20 mouse cellular contexts compared by ENCODE assay signal in genomic region chr15:101558034-101558646, GRCm38 (mm10). TPM values are rescaled to one million over a fixed set of nuclear protein-coding genes. Genes with fewer than 3 reads are reported as not detected.
A peak's percentile ranks its signal among the peaks of the same experiment; 100 is the strongest.
DNase-seq lines count a peak whose midpoint lies in the region; ATAC-seq lines count a peak whose summit lies in the region.
"Had no signal": no experiment of that assay in that cellular context is flagged by ENCODE, and none has a peak within 500 bp of the region (broad histone marks: within the 10 kb centered on the region; RNA-seq: fewer than 3 reads in every experiment).

No protein-coding gene starts in this region.

- no peak overlapping the region for H3K4me3 ChIP-seq in kidney, embryonic 16.5 days (ENCODE audit: low read length)
- H3K4me3 ChIP-seq in neural tube, embryonic 12.5 days: no peak overlapping the region
- H3K4me3 ChIP-seq: embryonic facial prominence, embryonic 15.5 days; forebrain, embryonic 13.5 days; myocyte had no signal

- no peak overlapping the region for H3K4me2 ChIP-seq in kidney, embryonic 16.5 days (replicated peaks; ENCODE audit: low read depth, low read length)
- H3K4me2 ChIP-seq in neural tube, embryonic 12.5 days (replicated peaks): 0 out of 2 replicates have a peak overlapping the region, but pooled peaks have one; percentile 5
- H3K4me2 ChIP-seq: embryonic facial prominence, embryonic 15.5 days; forebrain, embryonic 13.5 days had no signal

- H3K9me3 ChIP-seq in kidney, embryonic 16.5 days (ENCODE audit: low read length): no peaks in the 10 kb centered on the region
- H3K9me3 ChIP-seq in neural tube, embryonic 12.5 days: no peaks in the 10 kb centered on the region
- H3K9me3 ChIP-seq: embryonic facial prominence, embryonic 15.5 days; forebrain, embryonic 13.5 days had no signal

- no peak overlapping the region for H3K9ac ChIP-seq in kidney, embryonic 16.5 days (replicated peaks; ENCODE audit: low read length)
- no peak overlapping the region for H3K9ac ChIP-seq in neural tube, embryonic 12.5 days
- H3K9ac ChIP-seq: embryonic facial prominence, embryonic 15.5 days; forebrain, embryonic 13.5 days; liver, embryonic 14.5 days had no signal

- WGBS in kidney, embryonic 16.5 days: 5% methylated on average over 7 of the region's 7 CpGs
- 0% methylated on average over 7 of the region's 7 CpGs for WGBS in neural tube, embryonic 12.5 days

- no peaks in the 10 kb centered on the region for H3K36me3 ChIP-seq in kidney, embryonic 16.5 days (ENCODE audit: insufficient read depth, low read length)
- H3K36me3 ChIP-seq in neural tube, embryonic 12.5 days: no peaks in the 10 kb centered on the region
- H3K36me3 ChIP-seq: embryonic facial prominence, embryonic 15.5 days had no signal

- H3K27me3 ChIP-seq in kidney, embryonic 16.5 days (ENCODE audit: insufficient read depth, low read length): no peaks in the 10 kb centered on the region; the same call in 1 of the 2 replicates
- 0 out of 2 replicates have a peak, but pooled peaks cover 2% of the 10 kb centered on the region for H3K27me3 ChIP-seq in neural tube, embryonic 12.5 days (replicated peaks)
- H3K27me3 ChIP-seq: embryonic facial prominence, embryonic 15.5 days; forebrain, embryonic 13.5 days had no signal

- H3K4me1 ChIP-seq in kidney, embryonic 16.5 days (ENCODE audit: insufficient read depth, low read length): peaks cover 7% of the 10 kb centered on the region
- H3K4me1 ChIP-seq in neural tube, embryonic 12.5 days: peaks cover 12% of the 10 kb centered on the region

- no peak overlapping the region for H3K27ac ChIP-seq in kidney, embryonic 16.5 days (ENCODE audit: low read length)
- H3K27ac ChIP-seq in neural tube, embryonic 12.5 days: no peak overlapping the region
- H3K27ac ChIP-seq: embryonic facial prominence, embryonic 15.5 days; forebrain, embryonic 13.5 days; liver, embryonic 14.5 days had no signal

- peak; percentile 66; the same call in 1 of the 2 replicates for ATAC-seq in kidney, embryonic 16.5 days (ENCODE audit: low FRiP score, low TSS enrichment)
- 0 out of 2 replicates have a peak, but pooled peaks have one; percentile 25 for ATAC-seq in neural tube, embryonic 12.5 days (ENCODE audit: low FRiP score, low read depth)
- ATAC-seq: forebrain, embryonic 13.5 days had no signal

- no peak for DNase-seq in kidney, adult 11 months
- peak; percentile 39 for DNase-seq in ZHBTc4 (ENCODE audit: low read depth, low spot score)
- DNase-seq in embryo, embryonic 11.5 days (ENCODE audit: low read depth, low spot score): peak; percentile 31
- DNase-seq in frontal cortex, postnatal 36 days (ENCODE audit: low spot score in 2 of 2): no peak
- no peak for DNase-seq in right cerebral cortex, postnatal 25 days
- DNase-seq: adrenal gland, postnatal 10 days; cerebellum, adult 2 months; gastrocnemius, postnatal 14 days; heart, postnatal 10 days; kidney, adult 9 months; left cerebral cortex, postnatal 4 days; lung, postnatal 10 days; right cerebral cortex, postnatal 4 days had no signal

RNA-seq across cellular contexts. Expression of gene Krt90, which starts 4.6 kb away (rescaled TPM):
- 0.10 and 0.15 TPM in 2 replicates for polyA plus RNA-seq in kidney, embryonic 16.5 days (2015; fragmentation: Nextera tagmentation; extraction: Ambion mirVana)
- polyA plus RNA-seq in neural tube, embryonic 12.5 days (2016; fragmentation: Nextera tagmentation; extraction: Ambion mirVana): 0.28 and 0.58 TPM in 2 replicates
- polyA plus RNA-seq: forebrain, embryonic 13.5 days; liver, embryonic 14.5 days; myocyte; urinary bladder, adult 2 months had no signal

RNA-seq across cellular contexts. Expression of gene Krt82, which starts 7.7 kb away (rescaled TPM):
- not detected in 2 replicates for polyA plus RNA-seq in kidney, embryonic 16.5 days (2015; fragmentation: Nextera tagmentation; extraction: Ambion mirVana)
- polyA plus RNA-seq in neural tube, embryonic 12.5 days (2016; fragmentation: Nextera tagmentation; extraction: Ambion mirVana): not detected in 2 replicates
- polyA plus RNA-seq: cerebellum, adult 2 months; forebrain, embryonic 13.5 days; liver, embryonic 14.5 days; myocyte; urinary bladder, adult 2 months had no signal

RNA-seq across cellular contexts. Expression of gene Krt75, which starts 15.6 kb away (rescaled TPM):
- 0.27 and 0.32 TPM in 2 replicates for polyA plus RNA-seq in kidney, embryonic 16.5 days (2015; fragmentation: Nextera tagmentation; extraction: Ambion mirVana)
- not detected in 2 replicates for polyA plus RNA-seq in neural tube, embryonic 12.5 days (2016; fragmentation: Nextera tagmentation; extraction: Ambion mirVana)
- polyA plus RNA-seq: cerebellum, adult 2 months; forebrain, embryonic 13.5 days; liver, embryonic 14.5 days; myocyte; urinary bladder, adult 2 months had no signal

RNA-seq across cellular contexts. Expression of gene Krt84, which starts 25.5 kb away (rescaled TPM):
- polyA plus RNA-seq in kidney, embryonic 16.5 days (2015; fragmentation: Nextera tagmentation; extraction: Ambion mirVana): not detected in 2 replicates
- not detected in 2 replicates for polyA plus RNA-seq in neural tube, embryonic 12.5 days (2016; fragmentation: Nextera tagmentation; extraction: Ambion mirVana)
- polyA plus RNA-seq: cerebellum, adult 2 months; forebrain, embryonic 13.5 days; liver, embryonic 14.5 days; myocyte; urinary bladder, adult 2 months had no signal

RNA-seq across cellular contexts. Expression of gene Gm49425, which starts 41.1 kb away (rescaled TPM):
- not detected in 2 replicates for polyA plus RNA-seq in kidney, embryonic 16.5 days (2015; fragmentation: Nextera tagmentation; extraction: Ambion mirVana)
- not detected in 2 replicates for polyA plus RNA-seq in neural tube, embryonic 12.5 days (2016; fragmentation: Nextera tagmentation; extraction: Ambion mirVana)
- polyA plus RNA-seq: cerebellum, adult 2 months; forebrain, embryonic 13.5 days; liver, embryonic 14.5 days; myocyte; urinary bladder, adult 2 months had no signal

Comparison
In these comparisons a context has a peak if more than half of its experiments do, and no peak if none do; other contexts are left out.
1. DNase-seq: peak in ZHBTc4 (single experiment) and embryo, embryonic 11.5 days (single experiment); none in kidney, adult 11 months (single experiment), frontal cortex, postnatal 36 days (0 of 2) and right cerebral cortex, postnatal 25 days (single experiment).